ENCODE assay signal across 13 mouse cellular contexts in genomic region chr5:75164688-75165087, GRCm38 (mm10). TPM values are rescaled to one million over a fixed set of nuclear protein-coding genes. Genes with fewer than 3 reads are reported as not detected.
DNase-seq lines count a peak whose midpoint lies in the region; ATAC-seq and TF ChIP-seq lines count a peak whose summit lies in the region.
"Had no signal": no experiment of that assay in that cellular context is flagged by ENCODE, and none has a peak within 500 bp of the region (broad histone marks: within the 10 kb centered on the region; RNA-seq: fewer than 3 reads in every experiment).

No protein-coding gene starts in this region.

- no peak for ATAC-seq in limb, embryonic 11.5 days (ENCODE audit: insufficient number of reproducible peaks, low FRiP score, low TSS enrichment, low read depth)
- ATAC-seq in limb, embryonic 14.5 days (ENCODE audit: low FRiP score, low read depth) = no peak
- no peak for ATAC-seq in heart, embryonic 11.5 days (replicated peaks; ENCODE audit: insufficient number of reproducible peaks, low FRiP score, low TSS enrichment)
- ATAC-seq: forebrain, embryonic 14.5 days; midbrain, embryonic 15.5 days had no signal

- no peak overlapping the region for H3K27ac ChIP-seq in heart, adult 2 months
- H3K27ac ChIP-seq in limb, embryonic 11.5 days (replicated peaks; ENCODE audit: low read depth, low read length) = no peak overlapping the region
- H3K27ac ChIP-seq in limb, embryonic 10.5 days = no peak overlapping the region
- H3K27ac ChIP-seq in MEL (ENCODE audit: control insufficient read depth, low read depth, low read length) = no peak overlapping the region
- no peak overlapping the region for H3K27ac ChIP-seq in limb, embryonic 14.5 days (replicated peaks; ENCODE audit: low read depth, low read length)
- no peak overlapping the region for H3K27ac ChIP-seq in heart, embryonic 11.5 days (ENCODE audit: low read depth, low read length)
- H3K27ac ChIP-seq: embryonic facial prominence, embryonic 13.5 days; hindbrain, embryonic 12.5 days; liver, embryonic 13.5 days; midbrain, embryonic 15.5 days had no signal

- intact Hi-C loops in heart, adult 2 months (cut with DNase I) = no loop called here
- intact Hi-C loops in heart, postnatal 25 days (cut with DNase I) = no loop called here

- H3K79me2 ChIP-seq in heart, adult 2 months (replicated peaks; ENCODE audit: control insufficient read depth, insufficient read depth, low read length) = no peaks in the 10 kb centered on the region
- H3K79me2 ChIP-seq in MEL (ENCODE audit: control insufficient read depth, insufficient read depth, low read length, poor library complexity) = no peaks in the 10 kb centered on the region

- no peak for TF ChIP-seq EP300 in heart, adult 2 months (IDR thresholded peaks at IDR 0.05; ENCODE audit: insufficient read depth, low read depth, low read length)
- no peak for TF ChIP-seq EP300 in MEL (IDR thresholded peaks at IDR 0.05; ENCODE audit: low read depth in 1 of 2, low read length in 2 of 2)

- no peak for DNase-seq in heart, adult 2 months
- no peak for DNase-seq in heart, postnatal 25 days (ENCODE audit: low spot score)
- DNase-seq in limb, embryonic 11.5 days (ENCODE audit: low spot score) = peak; percentile 66
- DNase-seq in limb, embryonic 10.5 days (ENCODE audit: low spot score) = no peak
- peak; percentile 58 for DNase-seq in MEL (ENCODE audit: low read depth, low spot score)
- DNase-seq in limb, embryonic 14.5 days (ENCODE audit: low spot score) = peak; percentile 49
- DNase-seq in cerebellum, adult 11-12 months = no peak
- DNase-seq: liver, embryonic 13.5 days had no signal

- no peak overlapping the region for H3K4me2 ChIP-seq in limb, embryonic 11.5 days (ENCODE audit: low read depth, severe bottlenecking)
- H3K4me2 ChIP-seq in limb, embryonic 14.5 days (replicated peaks; ENCODE audit: low read depth, low read length, severe bottlenecking) = no peak overlapping the region
- H3K4me2 ChIP-seq in heart, embryonic 11.5 days = no peak overlapping the region
- H3K4me2 ChIP-seq: embryonic facial prominence, embryonic 13.5 days; hindbrain, embryonic 12.5 days; liver, embryonic 13.5 days; midbrain, embryonic 15.5 days had no signal

- TF ChIP-seq CTCF in heart, adult 2 months (IDR thresholded peaks at IDR 0.05) = peak; percentile 51
- TF ChIP-seq CTCF in MEL (IDR thresholded peaks at IDR 0.05 in 2 of 3, conservative IDR thresholded peaks at IDR 0.05 in 1 of 3; ENCODE audit: control insufficient read depth in 1 of 3, insufficient read depth in 1 of 3, low read depth in 2 of 3, low read length in 3 of 3, poor library complexity in 1 of 3, severe bottlenecking in 1 of 3) = peak; percentile 18 to 49 (median 31); a peak in 3 of 6 replicates

- no peaks in the 10 kb centered on the region for H3K27me3 ChIP-seq in heart, adult 2 months (ENCODE audit: control insufficient read depth, insufficient read depth, low read length)
- no peaks in the 10 kb centered on the region for H3K27me3 ChIP-seq in limb, embryonic 11.5 days (ENCODE audit: control insufficient read depth, insufficient read depth, low read length)
- no peaks in the 10 kb centered on the region for H3K27me3 ChIP-seq in limb, embryonic 10.5 days (ENCODE audit: low read depth, poor library complexity, severe bottlenecking)
- peaks cover 3 to 7% of the 10 kb centered on the region in 2 experiments; a peak in 2 of 4 replicates for H3K27me3 ChIP-seq in MEL (ENCODE audit: control insufficient read depth in 1 of 2, insufficient read depth in 2 of 2, low read length in 2 of 2)
- H3K27me3 ChIP-seq in limb, embryonic 14.5 days (ENCODE audit: control insufficient read depth, insufficient read depth, low read length) = no peaks in the 10 kb centered on the region
- H3K27me3 ChIP-seq in heart, embryonic 11.5 days (ENCODE audit: control insufficient read depth, insufficient read depth, low read length) = no peaks in the 10 kb centered on the region
- H3K27me3 ChIP-seq: embryonic facial prominence, embryonic 13.5 days; hindbrain, embryonic 12.5 days; liver, embryonic 13.5 days; midbrain, embryonic 15.5 days had no signal

- peak; percentile 32 for TF ChIP-seq RAD21 in MEL (IDR thresholded peaks at IDR 0.05; ENCODE audit: low read depth, low read length)

- H3K4me1 ChIP-seq in heart, adult 2 months (ENCODE audit: control insufficient read depth, insufficient read depth, low read length) = no peaks in the 10 kb centered on the region
- H3K4me1 ChIP-seq in limb, embryonic 11.5 days (ENCODE audit: control insufficient read depth, insufficient read depth, low read length) = peaks cover 10% of the 10 kb centered on the region; the same call in 1 of the 2 replicates
- H3K4me1 ChIP-seq in limb, embryonic 10.5 days = peaks cover 12% of the 10 kb centered on the region
- no peaks in the 10 kb centered on the region for H3K4me1 ChIP-seq in MEL (ENCODE audit: control insufficient read depth in 1 of 2, insufficient read depth in 2 of 2, low read length in 2 of 2)
- H3K4me1 ChIP-seq in limb, embryonic 14.5 days (ENCODE audit: control insufficient read depth, insufficient read depth, low read length) = peaks cover 13% of the 10 kb centered on the region
- H3K4me1 ChIP-seq in heart, embryonic 11.5 days (ENCODE audit: control insufficient read depth, insufficient read depth, low read length) = peaks cover 9% of the 10 kb centered on the region; the same call in 1 of the 2 replicates
- H3K4me1 ChIP-seq: liver, embryonic 13.5 days; midbrain, embryonic 15.5 days had no signal

- TF ChIP-seq POLR2A in heart, adult 2 months (IDR thresholded peaks at IDR 0.05; ENCODE audit: insufficient read depth, low read depth, low read length) = no peak
- TF ChIP-seq POLR2A in MEL (IDR thresholded peaks at IDR 0.05; ENCODE audit: control insufficient read depth in 1 of 2, insufficient read depth in 1 of 2, low read depth in 1 of 2, low read length in 2 of 2, poor library complexity in 1 of 2) = no peak
- no peak for TF ChIP-seq POLR2A in limb, embryonic 14.5 days (IDR thresholded peaks at IDR 0.05; ENCODE audit: borderline replicate concordance, extremely low read depth, insufficient read depth, insufficient read length)

- 76% methylated on average over 4 of the region's 4 CpGs for WGBS in heart, adult 2 months
- 82% methylated on average over 4 of the region's 4 CpGs for WGBS in limb, embryonic 11.5 days
- WGBS in limb, embryonic 10.5 days = 77% methylated on average over 4 of the region's 4 CpGs
- 79% methylated on average over 4 of the region's 4 CpGs for WGBS in limb, embryonic 14.5 days
- 73% methylated on average over 4 of the region's 4 CpGs for whole genome bisulfite sequencing in heart, embryonic 11.5 days (ENCODE audit: insufficient replicate concordance)

- H3K9ac ChIP-seq in heart, adult 2 months (ENCODE audit: low read depth, low read length) = no peak overlapping the region
- H3K9ac ChIP-seq in limb, embryonic 11.5 days (ENCODE audit: low read length) = no peak overlapping the region
- no peak overlapping the region for H3K9ac ChIP-seq in MEL (ENCODE audit: control insufficient read depth, low read depth, low read length, poor library complexity, severe bottlenecking)
- H3K9ac ChIP-seq in limb, embryonic 14.5 days (ENCODE audit: low read depth, low read length, severe bottlenecking) = no peak overlapping the region
- H3K9ac ChIP-seq in heart, embryonic 11.5 days (ENCODE audit: low read depth, low read length) = no peak overlapping the region
- H3K9ac ChIP-seq: embryonic facial prominence, embryonic 13.5 days; hindbrain, embryonic 12.5 days; liver, embryonic 13.5 days; midbrain, embryonic 15.5 days had no signal

- H3K36me3 ChIP-seq in heart, adult 2 months (ENCODE audit: control insufficient read depth, insufficient read depth, low read length) = no peaks in the 10 kb centered on the region
- peaks cover 35% of the 10 kb centered on the region; the same call in 1 of the 2 replicates for H3K36me3 ChIP-seq in limb, embryonic 11.5 days (ENCODE audit: control insufficient read depth, insufficient read depth, low read length)
- H3K36me3 ChIP-seq in limb, embryonic 10.5 days = peaks cover 100% of the 10 kb centered on the region
- H3K36me3 ChIP-seq in MEL (ENCODE audit: control insufficient read depth in 1 of 2, insufficient read depth in 2 of 2, low read length in 2 of 2) = no peaks in the 10 kb centered on the region
- H3K36me3 ChIP-seq in limb, embryonic 14.5 days (ENCODE audit: control insufficient read depth, insufficient read depth, low read length) = peaks cover 97% of the 10 kb centered on the region
- H3K36me3 ChIP-seq in heart, embryonic 11.5 days (ENCODE audit: control insufficient read depth, insufficient read depth, low read length) = no peaks in the 10 kb centered on the region; the same call in 1 of the 2 replicates
- H3K36me3 ChIP-seq: hindbrain, embryonic 12.5 days; liver, embryonic 13.5 days; midbrain, embryonic 15.5 days had no signal

- no peak overlapping the region for H3K4me3 ChIP-seq in heart, adult 2 months
- H3K4me3 ChIP-seq in limb, embryonic 11.5 days (ENCODE audit: low read depth, low read length) = no peak overlapping the region
- H3K4me3 ChIP-seq in limb, embryonic 10.5 days = no peak overlapping the region
- H3K4me3 ChIP-seq in MEL (ENCODE audit: control insufficient read depth in 1 of 2, insufficient read depth in 1 of 2, low read depth in 2 of 2, low read length in 2 of 2) = no peak overlapping the region
- no peak overlapping the region for H3K4me3 ChIP-seq in limb, embryonic 14.5 days (replicated peaks; ENCODE audit: low read length)
- H3K4me3 ChIP-seq in heart, embryonic 11.5 days (ENCODE audit: low read depth, low read length) = no peak overlapping the region
- H3K4me3 ChIP-seq: embryonic facial prominence, embryonic 13.5 days; hindbrain, embryonic 12.5 days; liver, embryonic 13.5 days; midbrain, embryonic 15.5 days had no signal

- no peaks in the 10 kb centered on the region for H3K9me3 ChIP-seq in limb, embryonic 11.5 days (ENCODE audit: control insufficient read depth, low read length)
- no peaks in the 10 kb centered on the region for H3K9me3 ChIP-seq in limb, embryonic 10.5 days (replicated peaks)
- H3K9me3 ChIP-seq in MEL (replicated peaks; ENCODE audit: insufficient read depth, low read length) = no peaks in the 10 kb centered on the region
- H3K9me3 ChIP-seq in limb, embryonic 14.5 days (ENCODE audit: control insufficient read depth, low read length) = no peaks in the 10 kb centered on the region
- no peaks in the 10 kb centered on the region for H3K9me3 ChIP-seq in heart, embryonic 11.5 days (replicated peaks; ENCODE audit: control insufficient read depth, low read length)
- H3K9me3 ChIP-seq: embryonic facial prominence, embryonic 13.5 days; hindbrain, embryonic 12.5 days; liver, embryonic 13.5 days; midbrain, embryonic 15.5 days had no signal

RNA-seq across cellular contexts. Expression of gene Pdgfra, which starts 12.6 kb away (rescaled TPM):
- 10 to 100 TPM; 27.8 to 29.3 TPM for total RNA-seq in heart, adult 2 months (2021)
- polyA plus RNA-seq in heart, adult 2 months (2012; rRNA removed) = 11.8 and 23.3 TPM in 2 replicates
- 10 to 100 TPM; 31.8 to 32.3 TPM for total RNA-seq in heart, postnatal 25 days (2021)
- polyA plus RNA-seq in limb, embryonic 11.5 days (2014; fragmentation: Nextera tagmentation; extraction: Ambion mirVana) = 124 and 138 TPM in 2 replicates
- 69.2 and 111 TPM in 2 replicates for polyA plus RNA-seq in limb, embryonic 10.5 days (2016; fragmentation: Nextera tagmentation; extraction: Ambion mirVana)
- not detected in 2 replicates for total RNA-seq in MEL (2012; rRNA removed)
- under 1 TPM in 1 of 2 experiments, not detected in 1; 0.07 TPM for polyA plus RNA-seq in MEL (2012; ENCODE audit: insufficient read depth in 1 of 2, insufficient read length in 2 of 2, low read depth in 1 of 2, low replicate concordance in 2 of 2, missing spikeins in 1 of 2)
- 111 and 115 TPM in 2 replicates for polyA plus RNA-seq in limb, embryonic 14.5 days (2012; rRNA removed)
- polyA plus RNA-seq in limb, embryonic 14.5 days (2014; fragmentation: Nextera tagmentation; extraction: Ambion mirVana) = 122 and 138 TPM in 2 replicates
- 28.0 and 37.4 TPM in 2 replicates for polyA plus RNA-seq in heart, embryonic 11.5 days (2014; fragmentation: Nextera tagmentation; extraction: Ambion mirVana)

Comparison
In these comparisons a context has a peak if more than half of its experiments do, and no peak if none do; other contexts are left out.
1. DNase-seq: peak in limb, embryonic 11.5 days (single experiment), MEL (single experiment) and limb, embryonic 14.5 days (single experiment); none in heart, adult 2 months (0 of 2), heart, postnatal 25 days (single experiment), limb, embryonic 10.5 days (single experiment) and cerebellum, adult 11-12 months (single experiment).
2. RNA of gene Pdgfra, which starts 12.6 kb away (polyA plus RNA-seq): 124 to 138 TPM in limb, embryonic 11.5 days, 111 to 138 TPM in limb, embryonic 14.5 days, 69.2 to 111 TPM in limb, embryonic 10.5 days, 28.0 to 37.4 TPM in heart, embryonic 11.5 days and 11.8 to 23.3 TPM in heart, adult 2 months; 0.07 TPM in MEL; every median in the first group is over 10 times any median in the second.